Mouse (Mus musculus) midbrain, embryonic 16.5 days (tissue): ENCODE measurements around the gene Olfr433. TPM values are rescaled to one million over a fixed set of nuclear protein-coding genes. Genes with fewer than 3 reads are reported as not detected.
"Not testable (repeated sequence)": the region's sequence is repeated elsewhere in the genome, so short reads cannot be mapped to it uniquely, and the experiment has no call there.

Source experiments
- ATAC-seq: fragments of 200-750 bp; cut with Nextera tagmentation; 2 replicates; pipeline ENCODE4 v1.8.0; 2017; ENCODE audit warnings: moderate TSS enrichment
- H3K27ac ChIP-seq: fragments of 300-500 bp; sonication (generic); 2 replicates; pipeline ENCODE4 v1.5.1; 2014; ENCODE audit warnings: mild to moderate bottlenecking, low read length, mixed read lengths
- H3K27me3 ChIP-seq: fragments of 300-500 bp; sonication (generic); 2 replicates; pipeline ENCODE4 v1.6.1; 2014; ENCODE audit warnings: low read depth, low read length, mixed read lengths; ENCODE audit not compliant: control insufficient read depth, insufficient read depth
- H3K36me3 ChIP-seq: fragments of 300-500 bp; sonication (generic); 2 replicates; pipeline ENCODE4 v1.6.1; 2014; ENCODE audit warnings: mild to moderate bottlenecking, low read length, moderate library complexity, mixed read lengths; ENCODE audit not compliant: control insufficient read depth, insufficient read depth
- H3K4me1 ChIP-seq: fragments of 300-500 bp; sonication (generic); 2 replicates; pipeline ENCODE4 v1.6.1; 2014; ENCODE audit warnings: mild to moderate bottlenecking, low read length, mixed read lengths; ENCODE audit not compliant: control insufficient read depth, insufficient read depth
- H3K4me2 ChIP-seq: fragments of 300-500 bp; sonication (generic); 2 replicates; pipeline ENCODE4 v1.6.1; 2014; ENCODE audit warnings: mild to moderate bottlenecking, low read length, mixed read lengths
- H3K4me3 ChIP-seq: fragments of 300-500 bp; sonication (generic); 2 replicates; pipeline ENCODE4 v1.5.1; 2014; ENCODE audit warnings: low read depth, mild to moderate bottlenecking, low read length, moderate library complexity, mixed read lengths
- H3K9ac ChIP-seq: fragments of 300-500 bp; sonication (generic); 2 replicates; pipeline ENCODE4 v1.6.1; 2014; ENCODE audit warnings: low read depth, low read length, mixed read lengths
- H3K9me3 ChIP-seq: fragments of 300-500 bp; sonication (generic); replicated peaks from 2 replicates; pipeline ENCODE4 v1.6.1; 2014; ENCODE audit warnings: mild to moderate bottlenecking, low read length, mixed read lengths; ENCODE audit not compliant: control insufficient read depth, poor library complexity, severe bottlenecking
- WGBS: fragments of 180-500 bp; shearing (Covaris S2); extraction: QIAGEN DNeasy Blood & Tissue Kit; methylation state at CpG from one replicate; pipeline ENCODE4 v1.1.7; 2014; 5-methylcytosine and 5-hydroxymethylcytosine counted together
- polyA plus RNA-seq: library from polyadenylated mRNA; unstranded; fragments of >200 nt; fragmentation: Nextera tagmentation; extraction: Ambion mirVana; gene quantifications from 2 replicates; pipeline ENCODE4 v1.2.1, GENCODE M21; 2015

The Olfr433 gene
- polyA plus RNA-seq, 1 experiment from 2014 or later: not detected

- 91% methylated on average over 6 of the region's 6 CpGs for WGBS
Measured at GRCm38 (mm10) chr1:174048227-174048626, 7.7 kb downstream of the Olfr433 start.

GRCm38 (mm10) chr1:174048893-174049292 is 8.4 kb downstream of the Olfr433 start, which contains the start of gene Olfr432:
Olfr432 (plus strand) TSS chr1:174049205.
- no peak for ATAC-seq
- H3K9ac ChIP-seq: no peak within 1 kb of the TSS
- 65% methylated on average over 2 of the region's 2 CpGs for WGBS
- no peaks in the 10 kb centered on the region for H3K36me3 ChIP-seq
- H3K27ac ChIP-seq: no peak within 1 kb of the TSS
- H3K9me3 ChIP-seq: no peaks in the 10 kb centered on the region
- H3K4me2 ChIP-seq: no peak within 1 kb of the TSS
- H3K4me1 ChIP-seq: no peaks in the 10 kb centered on the region
- H3K4me3 ChIP-seq: no peak within 1 kb of the TSS
- H3K27me3 ChIP-seq: no peaks in the 10 kb centered on the region

More at GRCm38 (mm10) chr1:174048227-174048626, 7.7 kb downstream of the Olfr433 start:
- not testable (repeated sequence) for H3K9me3 ChIP-seq, ATAC-seq, H3K9ac ChIP-seq, H3K36me3 ChIP-seq, H3K27ac ChIP-seq, H3K4me3 ChIP-seq, H3K4me2 ChIP-seq, H3K27me3 ChIP-seq, H3K4me1 ChIP-seq

- WGBS: 87% methylated on average over 4 of the region's 4 CpGs
- H3K4me2 ChIP-seq, H3K36me3 ChIP-seq: not testable (repeated sequence)
Measured at GRCm38 (mm10) chr1:174049357-174049756, 8.9 kb downstream of the Olfr433 start.

GRCm38 (mm10) chr1:174050532-174050931 is 10.0 kb downstream of the Olfr433 start:
- Histone ChIP-seq H3K4me1 (no peaks in the 10 kb centered on the region), H3K9ac (no peak overlapping the region), H3K27ac (no peak overlapping the region), H3K27me3 (no peaks in the 10 kb centered on the region), H3K4me2 (no peak overlapping the region), H3K9me3 (no peaks in the 10 kb centered on the region), H3K4me3 (no peak overlapping the region), H3K36me3 (no peaks in the 10 kb centered on the region)
- WGBS: 90% methylated on average over 4 of the region's 4 CpGs
- ATAC-seq: no peak

More at GRCm38 (mm10) chr1:174049357-174049756, 8.9 kb downstream of the Olfr433 start:
- H3K9ac ChIP-seq, H3K27ac ChIP-seq, H3K9me3 ChIP-seq, H3K4me1 ChIP-seq, ATAC-seq, H3K27me3 ChIP-seq, H3K4me3 ChIP-seq: not testable (repeated sequence)

GRCm38 (mm10) chr1:174051515-174051914 is 11.0 kb downstream of the Olfr433 start:
- no peaks in the 10 kb centered on the region for H3K27me3 ChIP-seq

GRCm38 (mm10) chr1:174051931-174052536 is 11.5 kb downstream of the Olfr433 start:
- 89% methylated on average over 5 of the region's 5 CpGs for WGBS

More at GRCm38 (mm10) chr1:174051515-174051914, 11.0 kb downstream of the Olfr433 start:
- no peak overlapping the region for H3K4me3 ChIP-seq
- 90% methylated on average over 4 of the region's 4 CpGs for WGBS
- no peak overlapping the region for H3K27ac ChIP-seq
- no peaks in the 10 kb centered on the region for H3K9me3 ChIP-seq
- no peaks in the 10 kb centered on the region for H3K36me3 ChIP-seq
- ATAC-seq: no peak
- no peak overlapping the region for H3K9ac ChIP-seq
- no peak overlapping the region for H3K4me2 ChIP-seq
- H3K4me1 ChIP-seq: no peaks in the 10 kb centered on the region

GRCm38 (mm10) chr1:174052981-174053380 is 12.5 kb downstream of the Olfr433 start:
- 85% methylated on average over 3 of the region's 3 CpGs for whole genome bisulfite sequencing
- Histone ChIP-seq H3K9ac (no peak overlapping the region), H3K27ac (no peak overlapping the region), H3K4me2 (no peak overlapping the region), H3K4me1 (no peaks in the 10 kb centered on the region), H3K9me3 (no peaks in the 10 kb centered on the region), H3K27me3 (no peaks in the 10 kb centered on the region), H3K4me3 (no peak overlapping the region), H3K36me3 (no peaks in the 10 kb centered on the region)
- no peak for ATAC-seq

More at GRCm38 (mm10) chr1:174051931-174052536, 11.5 kb downstream of the Olfr433 start:
- Histone ChIP-seq H3K27me3 (no peaks in the 10 kb centered on the region), H3K9me3 (no peaks in the 10 kb centered on the region), H3K36me3 (no peaks in the 10 kb centered on the region), H3K9ac (no peak overlapping the region), H3K27ac (no peak overlapping the region), H3K4me1 (no peaks in the 10 kb centered on the region), H3K4me2 (no peak overlapping the region), H3K4me3 (no peak overlapping the region)
- no peak for ATAC-seq

- H3K9me3 ChIP-seq: no peaks in the 10 kb centered on the region
- WGBS: 76% methylated on average over 2 of the region's 2 CpGs
- H3K9ac ChIP-seq: no peak overlapping the region
- ATAC-seq: no peak
- no peaks in the 10 kb centered on the region for H3K36me3 ChIP-seq
- H3K27ac ChIP-seq: no peak overlapping the region
- no peak overlapping the region for H3K4me3 ChIP-seq
- no peak overlapping the region for H3K4me2 ChIP-seq
- no peaks in the 10 kb centered on the region for H3K27me3 ChIP-seq
- no peaks in the 10 kb centered on the region for H3K4me1 ChIP-seq
Measured at GRCm38 (mm10) chr1:174055248-174055647, 14.7 kb downstream of the Olfr433 start.

GRCm38 (mm10) chr1:174066305-174066704 is 25.8 kb downstream of the Olfr433 start, which contains the start of gene Olfr430:
Olfr430 (plus strand) TSS chr1:174066605.
- H3K4me3 ChIP-seq: no peak within 1 kb of the TSS
- H3K4me1 ChIP-seq: no peaks in the 10 kb centered on the region
- H3K27ac ChIP-seq: no peak within 1 kb of the TSS
- ATAC-seq: no peak
- no peak within 1 kb of the TSS for H3K9ac ChIP-seq
- no peaks in the 10 kb centered on the region for H3K27me3 ChIP-seq
- H3K9me3 ChIP-seq: no peaks in the 10 kb centered on the region
- H3K36me3 ChIP-seq: no peaks in the 10 kb centered on the region
- no peak within 1 kb of the TSS for H3K4me2 ChIP-seq
- WGBS: 90% methylated on average over 3 of the region's 3 CpGs
